Mouse (Mus musculus) liver, embryonic 15.5 days (tissue): ENCODE measurements around the gene Xpo4. TPM values are rescaled to one million over a fixed set of nuclear protein-coding genes. Genes with fewer than 3 reads are reported as not detected.

Experiments used
- ATAC-seq: fragments of 200-750 bp; cut with Nextera tagmentation; 2 replicates; pipeline ENCODE4 v1.8.0; 2017; ENCODE audit warnings: moderate number of reproducible peaks, mild to moderate bottlenecking, moderate library complexity; ENCODE audit not compliant: insufficient read depth
- H3K27ac ChIP-seq: fragments of 300-500 bp; sonication (generic); replicated peaks from 2 replicates; pipeline ENCODE4 v1.5.1; 2015; ENCODE audit warnings: mild to moderate bottlenecking, inconsistent platforms
- H3K27me3 ChIP-seq: fragments of 300-500 bp; sonication (generic); 2 replicates; pipeline ENCODE4 v1.6.1; 2015; ENCODE audit warnings: mild to moderate bottlenecking, inconsistent platforms
- H3K36me3 ChIP-seq: fragments of 300-500 bp; sonication (generic); replicated peaks from 2 replicates; pipeline ENCODE4 v1.6.1; 2015; ENCODE audit warnings: moderate library complexity, mild to moderate bottlenecking, inconsistent platforms
- H3K4me1 ChIP-seq: fragments of 300-500 bp; sonication (generic); replicated peaks from 2 replicates; pipeline ENCODE4 v1.6.1; 2015; ENCODE audit warnings: inconsistent platforms
- H3K4me2 ChIP-seq: fragments of 300-500 bp; sonication (generic); 2 replicates; pipeline ENCODE4 v1.6.1; 2015; ENCODE audit warnings: moderate library complexity, mild to moderate bottlenecking, inconsistent platforms
- H3K4me3 ChIP-seq: fragments of 300-500 bp; sonication (generic); replicated peaks from 2 replicates; pipeline ENCODE4 v1.5.1; 2015; ENCODE audit warnings: mild to moderate bottlenecking, inconsistent platforms
- H3K9ac ChIP-seq: fragments of 300-500 bp; sonication (generic); 2 replicates; pipeline ENCODE4 v1.6.1; 2015; ENCODE audit warnings: moderate library complexity, mild to moderate bottlenecking, inconsistent platforms
- H3K9me3 ChIP-seq: fragments of 300-500 bp; sonication (generic); replicated peaks from 2 replicates; pipeline ENCODE4 v1.6.1; 2016; ENCODE audit warnings: inconsistent platforms
- WGBS: fragments of 180-500 bp; shearing (Covaris S2); methylation state at CpG from one replicate; pipeline ENCODE4 v1.1.7; 2015; ENCODE audit warnings: mixed read lengths; ENCODE audit not compliant: insufficient replicate concordance; 5-methylcytosine and 5-hydroxymethylcytosine counted together
- polyA plus RNA-seq: library from polyadenylated mRNA; unstranded; fragments of >200 nt; fragmentation: Nextera tagmentation; extraction: Ambion mirVana; gene quantifications from 2 replicates; pipeline ENCODE4 v1.2.1, GENCODE M21; 2015

Xpo4 gene
- polyA plus RNA-seq, 1 experiment from 2014 or later: 11.8 TPM

- no peaks in the 10 kb centered on the region for H3K4me1 ChIP-seq
- H3K9ac ChIP-seq: no peak overlapping the region
- H3K4me2 ChIP-seq: no peak overlapping the region
- no peak overlapping the region for H3K27ac ChIP-seq
- 81% methylated on average over 3 of the region's 3 CpGs for WGBS
- no peak for ATAC-seq
- no peak overlapping the region for H3K4me3 ChIP-seq
- no peaks in the 10 kb centered on the region for H3K9me3 ChIP-seq
- H3K36me3 ChIP-seq: peaks cover 21% of the 10 kb centered on the region
- H3K27me3 ChIP-seq: no peaks in the 10 kb centered on the region
Observed at GRCm38 (mm10) chr14:57639153-57639552, 26.1 kb downstream of the Xpo4 start.

DNA sequence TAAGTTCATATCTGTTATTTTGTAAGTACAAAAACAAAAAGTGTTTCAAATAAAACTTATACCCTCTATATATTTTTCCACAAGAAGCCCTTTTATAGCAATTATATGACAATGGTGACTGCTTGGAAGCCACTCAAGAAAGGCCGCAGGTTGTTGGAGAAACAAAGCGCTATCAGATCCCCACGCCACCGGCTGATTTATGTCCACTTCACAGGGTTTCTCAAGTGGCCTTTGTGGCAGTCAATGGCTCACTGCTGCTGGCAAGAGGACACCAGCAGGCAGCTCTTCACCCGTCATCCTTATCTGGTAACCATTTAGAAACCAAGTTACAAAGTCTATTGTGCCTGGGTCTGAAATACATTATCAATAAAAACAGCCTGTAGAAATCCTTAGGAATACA is 31.1 kb downstream of the Xpo4 start:
- 76% methylated on average over 5 of the region's 5 CpGs for WGBS
- no peaks in the 10 kb centered on the region for H3K4me1 ChIP-seq
- H3K9ac ChIP-seq: no peak overlapping the region
- H3K27me3 ChIP-seq: no peaks in the 10 kb centered on the region
- peaks cover 17% of the 10 kb centered on the region for H3K36me3 ChIP-seq
- no peak overlapping the region for H3K4me2 ChIP-seq
- H3K27ac ChIP-seq: no peak overlapping the region
- no peak overlapping the region for H3K4me3 ChIP-seq
- H3K9me3 ChIP-seq: no peaks in the 10 kb centered on the region
- ATAC-seq: no peak

- H3K4me3 ChIP-seq: no peak overlapping the region
- no peaks in the 10 kb centered on the region for H3K27me3 ChIP-seq
- 81% methylated on average over 4 of the region's 4 CpGs for WGBS
- no peaks in the 10 kb centered on the region for H3K9me3 ChIP-seq
- peaks cover 50% of the 10 kb centered on the region for H3K36me3 ChIP-seq
- H3K9ac ChIP-seq: no peak overlapping the region
- no peak for ATAC-seq
- H3K4me1 ChIP-seq: no peaks in the 10 kb centered on the region
- H3K27ac ChIP-seq: no peak overlapping the region
- no peak overlapping the region for H3K4me2 ChIP-seq
Observed at GRCm38 (mm10) chr14:57629595-57629994, 35.6 kb downstream of the Xpo4 start.

DNA sequence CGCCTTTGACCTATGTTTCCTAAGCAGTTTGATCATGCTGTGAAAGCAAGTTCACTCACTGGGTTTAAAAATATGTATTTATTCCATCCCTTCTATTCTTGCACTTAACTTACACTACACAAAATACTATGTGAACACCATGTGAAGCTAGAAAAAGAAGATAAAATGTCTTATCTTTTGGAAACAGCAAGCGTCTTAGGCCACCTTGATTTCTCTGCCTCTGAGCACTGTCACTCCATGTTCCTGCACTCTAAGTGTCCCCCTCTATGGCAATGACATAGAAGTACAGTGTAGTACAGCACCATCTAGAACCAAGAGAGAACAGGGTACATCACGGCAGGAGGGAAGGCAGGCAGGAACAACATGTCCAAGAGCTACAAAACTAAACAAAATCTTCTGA is 42.3 kb downstream of the Xpo4 start:
- H3K9me3 ChIP-seq: no peaks in the 10 kb centered on the region
- no peak overlapping the region for H3K4me2 ChIP-seq
- no peak overlapping the region for H3K9ac ChIP-seq
- ATAC-seq: peak; percentile 65
- H3K4me3 ChIP-seq: no peak overlapping the region
- H3K4me1 ChIP-seq: peaks cover 9% of the 10 kb centered on the region
- 44% methylated on average over 3 of the region's 3 CpGs for WGBS
- no peaks in the 10 kb centered on the region for H3K27me3 ChIP-seq
- H3K36me3 ChIP-seq: peaks cover 54% of the 10 kb centered on the region
- no peak overlapping the region for H3K27ac ChIP-seq

DNA sequence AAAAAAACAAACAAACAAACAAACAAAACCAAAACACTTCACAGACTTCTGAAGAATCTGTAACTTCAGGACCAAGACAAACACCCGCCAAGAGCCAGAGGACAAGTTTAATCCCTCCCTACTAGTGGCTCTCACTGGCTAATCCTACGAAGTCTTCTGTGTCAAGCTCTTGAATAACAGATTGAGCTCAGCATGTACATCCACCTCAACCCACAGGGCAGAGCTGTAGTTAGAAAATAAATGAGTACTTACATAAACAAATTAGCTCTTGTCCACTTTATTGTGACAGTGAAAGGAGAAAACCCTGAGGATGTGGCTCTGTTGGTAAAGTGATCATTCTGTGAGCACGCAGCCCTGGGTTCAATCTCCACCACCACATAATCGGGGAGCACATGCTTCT is 43.5 kb downstream of the Xpo4 start:
- WGBS: 84% methylated on average over 4 of the region's 4 CpGs
- Histone ChIP-seq H3K4me1 (peaks cover 9% of the 10 kb centered on the region), H3K36me3 (peaks cover 44% of the 10 kb centered on the region), H3K4me3 (no peak overlapping the region), H3K9me3 (no peaks in the 10 kb centered on the region), H3K9ac (no peak overlapping the region), H3K27me3 (no peaks in the 10 kb centered on the region), H3K4me2 (no peak overlapping the region), H3K27ac (no peak overlapping the region)
- ATAC-seq: no peak

GRCm38 (mm10) chr14:57620598-57621236 is 44.5 kb downstream of the Xpo4 start:
- no peak overlapping the region for H3K4me2 ChIP-seq
- 65% methylated on average over 4 of the region's 4 CpGs for WGBS
- ATAC-seq: no peak
- H3K4me3 ChIP-seq: no peak overlapping the region
- H3K4me1 ChIP-seq: peaks cover 11% of the 10 kb centered on the region
- peaks cover 42% of the 10 kb centered on the region for H3K36me3 ChIP-seq
- no peak overlapping the region for H3K9ac ChIP-seq
- no peaks in the 10 kb centered on the region for H3K27me3 ChIP-seq
- no peaks in the 10 kb centered on the region for H3K9me3 ChIP-seq
- H3K27ac ChIP-seq: no peak overlapping the region

DNA sequence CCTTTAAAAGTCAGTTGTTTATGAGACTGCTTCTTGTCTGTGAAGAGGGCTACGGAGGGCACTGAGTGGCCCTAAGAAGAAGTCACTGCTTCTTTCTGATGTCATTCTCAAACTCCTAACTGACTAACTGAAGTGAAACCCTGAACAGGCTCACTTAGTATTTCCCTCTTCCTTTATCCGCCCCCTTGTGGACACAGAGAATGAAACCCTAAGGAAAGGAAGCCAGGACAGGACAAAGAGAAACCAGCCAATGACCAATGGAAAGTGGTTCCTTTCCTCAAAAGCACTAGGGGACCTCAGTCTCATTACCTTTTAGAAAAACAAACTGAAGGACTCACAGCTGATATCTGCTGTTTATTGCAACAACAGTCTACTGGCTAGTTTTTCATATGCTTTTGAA is 45.7 kb downstream of the Xpo4 start:
- Histone ChIP-seq H3K4me2 (no peak overlapping the region), H3K27me3 (no peaks in the 10 kb centered on the region), H3K9ac (no peak overlapping the region), H3K4me3 (no peak overlapping the region), H3K9me3 (no peaks in the 10 kb centered on the region), H3K4me1 (peaks cover 12% of the 10 kb centered on the region), H3K27ac (no peak overlapping the region), H3K36me3 (peaks cover 37% of the 10 kb centered on the region)
- WGBS: 51% methylated on average over 2 of the region's 2 CpGs
- no peak for ATAC-seq

- Histone ChIP-seq H3K4me1 (peaks cover 6% of the 10 kb centered on the region), H3K27me3 (no peaks in the 10 kb centered on the region), H3K4me2 (no peak overlapping the region), H3K4me3 (no peak overlapping the region), H3K36me3 (peaks cover 31% of the 10 kb centered on the region; the same call in 1 of the 2 replicates), H3K27ac (no peak overlapping the region), H3K9ac (no peak overlapping the region), H3K9me3 (no peaks in the 10 kb centered on the region)
- WGBS: 82% methylated on average over 1 of the region's 1 CpGs
- ATAC-seq: no peak
Observed at GRCm38 (mm10) chr14:57617675-57618074, 47.6 kb downstream of the Xpo4 start.

GRCm38 (mm10) chr14:57616339-57616965 is 48.8 kb downstream of the Xpo4 start:
- peaks cover 3% of the 10 kb centered on the region; the same call in 1 of the 2 replicates for H3K4me1 ChIP-seq
- H3K36me3 ChIP-seq: peaks cover 22% of the 10 kb centered on the region; the same call in 1 of the 2 replicates
- no peaks in the 10 kb centered on the region for H3K27me3 ChIP-seq
- no peak overlapping the region for H3K9ac ChIP-seq
- 80% methylated on average over 6 of the region's 6 CpGs for WGBS
- H3K27ac ChIP-seq: no peak overlapping the region
- ATAC-seq: no peak
- no peaks in the 10 kb centered on the region for H3K9me3 ChIP-seq
- H3K4me2 ChIP-seq: no peak overlapping the region
- no peak overlapping the region for H3K4me3 ChIP-seq

DNA sequence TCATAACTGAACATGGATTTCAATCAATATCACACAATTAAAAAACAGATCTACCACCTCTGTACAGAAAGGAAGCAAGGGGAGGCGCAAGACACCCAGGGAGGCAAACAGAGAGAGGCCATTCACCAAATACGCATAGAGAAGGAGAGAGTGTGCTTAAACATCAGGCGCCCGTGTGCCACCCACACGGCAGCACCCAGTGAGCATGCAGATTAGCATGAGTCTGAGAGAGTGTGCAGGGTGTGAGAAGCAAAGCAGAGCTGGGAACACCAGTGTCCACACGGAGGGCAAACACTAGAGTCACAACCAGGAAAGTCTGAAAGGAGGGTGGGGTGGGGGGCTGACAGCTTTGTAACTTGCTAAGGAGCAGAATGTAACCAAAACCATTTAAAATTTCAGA is 49.4 kb downstream of the Xpo4 start:
- no peaks in the 10 kb centered on the region for H3K9me3 ChIP-seq
- peaks cover 25% of the 10 kb centered on the region; the same call in 1 of the 2 replicates for H3K36me3 ChIP-seq
- no peaks in the 10 kb centered on the region for H3K27me3 ChIP-seq
- no peak overlapping the region for H3K4me2 ChIP-seq
- WGBS: 86% methylated on average over 6 of the region's 6 CpGs
- no peak overlapping the region for H3K9ac ChIP-seq
- H3K4me3 ChIP-seq: no peak overlapping the region
- ATAC-seq: no peak
- H3K27ac ChIP-seq: no peak overlapping the region
- H3K4me1 ChIP-seq: peaks cover 3% of the 10 kb centered on the region; the same call in 1 of the 2 replicates

- Histone ChIP-seq H3K9ac (no peak overlapping the region), H3K4me3 (no peak overlapping the region), H3K27me3 (no peaks in the 10 kb centered on the region), H3K27ac (no peak overlapping the region), H3K9me3 (no peaks in the 10 kb centered on the region), H3K4me1 (peaks cover 6% of the 10 kb centered on the region; the same call in 1 of the 2 replicates), H3K4me2 (no peak overlapping the region), H3K36me3 (peaks cover 29% of the 10 kb centered on the region)
- 71% methylated on average over 2 of the region's 2 CpGs for WGBS
- ATAC-seq: no peak
Observed at GRCm38 (mm10) chr14:57611034-57611433, 54.2 kb downstream of the Xpo4 start.
